Mouse (Mus musculus): Measurements from ENCODE around the gene Sema6d. TPM values are rescaled to one million over a fixed set of nuclear protein-coding genes. Genes with fewer than 3 reads are reported as not detected.

Gene Sema6d
- polyA plus RNA-seq (2015; fragmentation: Nextera tagmentation; extraction: Ambion mirVana) = 22.5 and 24.1 TPM in 2 replicates

GRCm38 (mm10) chr2:124089813-124090230, at the start of gene Sema6d:
Sema6d (plus strand) TSS chr2:124089969.
- no peaks in the 10 kb centered on the region for H3K9me3 ChIP-seq (replicated peaks)
- peaks cover 31% of the 10 kb centered on the region for H3K27me3 ChIP-seq
- peak within 1 kb of the TSS; percentile 97 for H3K4me2 ChIP-seq
- H3K4me3 ChIP-seq = peak within 1 kb of the TSS; percentile 64
- no peaks in the 10 kb centered on the region for H3K36me3 ChIP-seq (ENCODE audit: poor library complexity, severe bottlenecking)
- peak within 1 kb of the TSS; percentile 75 for H3K9ac ChIP-seq
- peak; percentile 78 for ATAC-seq
- H3K27ac ChIP-seq = peak within 1 kb of the TSS; percentile 31; the same call in 1 of the 2 replicates
- WGBS = 2% methylated on average over 29 of the region's 29 CpGs
- H3K4me1 ChIP-seq = peaks cover 16% of the 10 kb centered on the region; the same call in 1 of the 2 replicates

GRCm38 (mm10) chr2:124059910-124060309, 29.9 kb upstream of the Sema6d start:
- WGBS = 86% methylated on average over 3 of the region's 3 CpGs
- Histone ChIP-seq H3K27me3 (no peaks in the 10 kb centered on the region), H3K27ac (no peak overlapping the region), H3K4me1 (no peaks in the 10 kb centered on the region), H3K4me3 (no peak overlapping the region), H3K4me2 (no peak overlapping the region), H3K9me3 (replicated peaks) (no peaks in the 10 kb centered on the region), H3K36me3 (ENCODE audit: poor library complexity, severe bottlenecking) (no peaks in the 10 kb centered on the region), H3K9ac (no peak overlapping the region)
- no peak for ATAC-seq

GRCm38 (mm10) chr2:124068380-124068779, 21.4 kb upstream of the Sema6d start:
- Histone ChIP-seq H3K9ac (no peak overlapping the region), H3K4me2 (no peak overlapping the region), H3K4me3 (no peak overlapping the region), H3K9me3 (replicated peaks) (no peaks in the 10 kb centered on the region), H3K27me3 (no peaks in the 10 kb centered on the region), H3K27ac (no peak overlapping the region), H3K4me1 (no peaks in the 10 kb centered on the region), H3K36me3 (ENCODE audit: poor library complexity, severe bottlenecking) (no peaks in the 10 kb centered on the region)
- peak; percentile 61; the same call in 1 of the 2 replicates for ATAC-seq
- WGBS = 81% methylated on average over 4 of the region's 4 CpGs

- Histone ChIP-seq H3K9me3 (replicated peaks) (no peaks in the 10 kb centered on the region), H3K4me2 (no peak overlapping the region), H3K36me3 (ENCODE audit: poor library complexity, severe bottlenecking) (no peaks in the 10 kb centered on the region), H3K9ac (no peak overlapping the region), H3K4me1 (no peaks in the 10 kb centered on the region), H3K27ac (no peak overlapping the region), H3K4me3 (no peak overlapping the region), H3K27me3 (no peaks in the 10 kb centered on the region)
- WGBS = 64% methylated on average over 2 of the region's 2 CpGs
- ATAC-seq = no peak
These were observed 19.1 kb upstream of the Sema6d start for GRCm38 (mm10) chr2:124070664-124071063.

- H3K27ac ChIP-seq = no peak overlapping the region
- no peak overlapping the region for H3K4me2 ChIP-seq
- no peaks in the 10 kb centered on the region for H3K27me3 ChIP-seq
- no peaks in the 10 kb centered on the region for H3K36me3 ChIP-seq (ENCODE audit: poor library complexity, severe bottlenecking)
- ATAC-seq = no peak
- 21% methylated on average over 2 of the region's 2 CpGs for WGBS
- H3K4me3 ChIP-seq = no peak overlapping the region
- no peaks in the 10 kb centered on the region for H3K9me3 ChIP-seq (replicated peaks)
- no peak overlapping the region for H3K9ac ChIP-seq
- no peaks in the 10 kb centered on the region for H3K4me1 ChIP-seq
These were observed 18.4 kb upstream of the Sema6d start for GRCm38 (mm10) chr2:124071380-124071779.

GRCm38 (mm10) chr2:124090231-124091141, 717 bp downstream of the Sema6d start:
- Histone ChIP-seq H3K4me3 (peak overlapping the region; percentile 64), H3K36me3 (ENCODE audit: poor library complexity, severe bottlenecking) (no peaks in the 10 kb centered on the region), H3K9me3 (replicated peaks) (no peaks in the 10 kb centered on the region), H3K4me1 (peaks cover 16% of the 10 kb centered on the region; the same call in 1 of the 2 replicates), H3K27me3 (peaks cover 31% of the 10 kb centered on the region), H3K4me2 (peak overlapping the region; percentile 97), H3K27ac (peak overlapping the region; percentile 31; the same call in 1 of the 2 replicates), H3K9ac (peak overlapping the region; percentile 75)
- peak; percentile 85 for ATAC-seq
- under 1% methylated on average over 49 of the region's 49 CpGs for WGBS

GRCm38 (mm10) chr2:124099697-124100096, 9.9 kb downstream of the Sema6d start:
- H3K9ac ChIP-seq = no peak overlapping the region
- 53% methylated on average over 1 of the region's 1 CpGs for WGBS
- no peak overlapping the region for H3K4me2 ChIP-seq
- no peak for ATAC-seq
- H3K4me1 ChIP-seq = peaks cover 13% of the 10 kb centered on the region
- H3K9me3 ChIP-seq (replicated peaks) = no peaks in the 10 kb centered on the region
- no peaks in the 10 kb centered on the region for H3K36me3 ChIP-seq (ENCODE audit: poor library complexity, severe bottlenecking)
- H3K27me3 ChIP-seq = no peaks in the 10 kb centered on the region
- H3K27ac ChIP-seq = no peak overlapping the region
- H3K4me3 ChIP-seq = no peak overlapping the region

- Histone ChIP-seq H3K4me1 (peaks cover 13% of the 10 kb centered on the region), H3K27ac (no peak overlapping the region), H3K36me3 (ENCODE audit: poor library complexity, severe bottlenecking) (no peaks in the 10 kb centered on the region), H3K4me2 (no peak overlapping the region), H3K4me3 (no peak overlapping the region), H3K9me3 (replicated peaks) (no peaks in the 10 kb centered on the region), H3K27me3 (no peaks in the 10 kb centered on the region), H3K9ac (no peak overlapping the region)
- 13% methylated on average over 9 of the region's 9 CpGs for WGBS
- peak; percentile 91 for ATAC-seq
These were observed 10.9 kb downstream of the Sema6d start for GRCm38 (mm10) chr2:124100486-124101200.

GRCm38 (mm10) chr2:124101201-124101517, 11.4 kb downstream of the Sema6d start:
- peaks cover 13% of the 10 kb centered on the region for H3K4me1 ChIP-seq
- no peak overlapping the region for H3K9ac ChIP-seq
- H3K4me2 ChIP-seq = no peak overlapping the region
- H3K36me3 ChIP-seq (ENCODE audit: poor library complexity, severe bottlenecking) = no peaks in the 10 kb centered on the region
- no peaks in the 10 kb centered on the region for H3K9me3 ChIP-seq (replicated peaks)
- no peak overlapping the region for H3K27ac ChIP-seq
- no peak for ATAC-seq
- no peaks in the 10 kb centered on the region for H3K27me3 ChIP-seq
- H3K4me3 ChIP-seq = no peak overlapping the region

GRCm38 (mm10) chr2:124101580-124101979, 11.8 kb downstream of the Sema6d start:
- no peak overlapping the region for H3K4me2 ChIP-seq
- peak; percentile 34 for ATAC-seq
- H3K4me1 ChIP-seq = peaks cover 13% of the 10 kb centered on the region
- no peak overlapping the region for H3K4me3 ChIP-seq
- no peaks in the 10 kb centered on the region for H3K9me3 ChIP-seq (replicated peaks)
- H3K9ac ChIP-seq = no peak overlapping the region
- no peaks in the 10 kb centered on the region for H3K36me3 ChIP-seq (ENCODE audit: poor library complexity, severe bottlenecking)
- H3K27me3 ChIP-seq = no peaks in the 10 kb centered on the region
- H3K27ac ChIP-seq = no peak overlapping the region
- WGBS = 22% methylated on average over 5 of the region's 5 CpGs

GRCm38 (mm10) chr2:124103277-124103676, 13.5 kb downstream of the Sema6d start:
- peaks cover 13% of the 10 kb centered on the region for H3K4me1 ChIP-seq

More at GRCm38 (mm10) chr2:124103277-124103676, 13.5 kb downstream of the Sema6d start:
- no peak overlapping the region for H3K4me2 ChIP-seq
- no peak overlapping the region for H3K9ac ChIP-seq
- no peaks in the 10 kb centered on the region for H3K27me3 ChIP-seq
- no peak for ATAC-seq
- H3K9me3 ChIP-seq (replicated peaks) = no peaks in the 10 kb centered on the region
- no peak overlapping the region for H3K4me3 ChIP-seq
- H3K36me3 ChIP-seq (ENCODE audit: poor library complexity, severe bottlenecking) = no peaks in the 10 kb centered on the region
- no peak overlapping the region for H3K27ac ChIP-seq

Measured in forebrain, embryonic 13.5 days (tissue).